Mouse (Mus musculus) intestine, postnatal 0 days (tissue): Measurements from ENCODE around the gene Lyg1. TPM values are rescaled to one million over a fixed set of nuclear protein-coding genes. Genes with fewer than 3 reads are reported as not detected.
"Not testable (repeated sequence)": the region's sequence is repeated elsewhere in the genome, so short reads cannot be mapped to it uniquely, and the experiment has no call there.

Experiments used
- ATAC-seq: fragments of 200-750 bp; cut with Nextera tagmentation; 2 replicates; pipeline ENCODE4 v1.8.0; 2017; ENCODE audit warnings: mild to moderate bottlenecking, moderate TSS enrichment, moderate library complexity
- H3K27ac ChIP-seq: fragments of 300-500 bp; sonication (generic); 2 replicates; pipeline ENCODE4 v1.5.1; 2014; ENCODE audit warnings: mild to moderate bottlenecking, low read depth, low read length, moderate library complexity
- H3K27me3 ChIP-seq: fragments of 300-500 bp; sonication (generic); replicated peaks from 2 replicates; pipeline ENCODE4 v1.6.1; 2014; ENCODE audit warnings: low read length, mixed read lengths; ENCODE audit not compliant: control insufficient read depth, insufficient read depth
- H3K36me3 ChIP-seq: fragments of 300-500 bp; sonication (generic); 2 replicates; pipeline ENCODE4 v1.6.1; 2014; ENCODE audit warnings: mild to moderate bottlenecking, moderate library complexity; ENCODE audit not compliant: control insufficient read depth, insufficient read depth
- H3K4me1 ChIP-seq: fragments of 300-500 bp; sonication (generic); replicated peaks from 2 replicates; pipeline ENCODE4 v1.6.1; 2014; ENCODE audit warnings: antibody characterized with exemption, low read length, mixed read lengths; ENCODE audit not compliant: control insufficient read depth, insufficient read depth
- H3K4me2 ChIP-seq: fragments of 300-500 bp; sonication (generic); replicated peaks from 2 replicates; pipeline ENCODE4 v1.6.1; 2014; ENCODE audit warnings: low read depth, mild to moderate bottlenecking, moderate library complexity
- H3K4me3 ChIP-seq: fragments of 300-500 bp; sonication (generic); 2 replicates; pipeline ENCODE4 v1.5.1; 2014; ENCODE audit warnings: low read depth, low read length
- H3K9ac ChIP-seq: fragments of 300-500 bp; sonication (generic); 2 replicates; pipeline ENCODE4 v1.6.1; 2014; ENCODE audit warnings: mild to moderate bottlenecking, low read depth, low read length
- H3K9me3 ChIP-seq: fragments of 300-500 bp; sonication (generic); 2 replicates; pipeline ENCODE4 v1.6.1; 2016; ENCODE audit warnings: mixed run types; ENCODE audit not compliant: control insufficient read depth
- CTCF ChIP-seq: sonication (generic); IDR thresholded peaks from 2 replicates; pipeline ENCODE4 v1.5.1; 2016; ENCODE audit warnings: low read depth, mild to moderate bottlenecking, control low read depth, antibody characterized with exemption, moderate library complexity
- WGBS: fragments of 180-500 bp; shearing (Covaris S2); extraction: QIAGEN DNeasy Blood & Tissue Kit; methylation state at CpG from one replicate; pipeline ENCODE4 v1.1.7; 2014; 5-methylcytosine and 5-hydroxymethylcytosine counted together
- polyA plus RNA-seq: library from polyadenylated mRNA; unstranded; fragments of >200 nt; fragmentation: Nextera tagmentation; extraction: Ambion mirVana; gene quantifications from 2 replicates; pipeline ENCODE4 v1.2.1, GENCODE M21; 2015

Gene Lyg1
- polyA plus RNA-seq, 1 experiment from 2014 or later = not detected

DNA sequence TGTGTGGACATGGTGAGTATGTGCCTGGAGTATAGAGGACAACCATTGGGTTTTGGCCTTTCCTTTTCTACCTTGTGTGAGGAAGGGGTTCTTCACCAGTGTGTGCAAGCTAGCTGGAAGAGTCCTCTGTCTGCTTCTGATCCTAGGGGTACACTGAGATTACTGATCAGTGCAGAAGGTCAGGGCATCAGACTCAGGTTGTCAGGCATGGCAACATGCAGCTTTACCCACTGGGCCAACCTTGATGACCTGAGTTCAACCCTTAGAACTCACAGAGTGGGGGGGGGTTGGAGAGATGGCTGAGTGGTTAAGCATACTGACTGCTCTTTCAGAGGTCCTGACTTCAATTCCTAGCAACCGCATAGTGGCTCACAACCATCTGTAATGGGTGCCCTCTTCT is 26.8 kb upstream of the Lyg1 start:
- 97% methylated on average over 1 of the region's 1 CpGs for WGBS
- Histone ChIP-seq H3K4me2 (no peak overlapping the region), H3K36me3 (peaks cover 32% of the 10 kb centered on the region), H3K27me3 (no peaks in the 10 kb centered on the region), H3K4me3 (no peak overlapping the region), H3K9me3 (no peaks in the 10 kb centered on the region), H3K4me1 (no peaks in the 10 kb centered on the region), H3K27ac (no peak overlapping the region), H3K9ac (no peak overlapping the region)
- no peak for TF ChIP-seq CTCF
- ATAC-seq = no peak

DNA sequence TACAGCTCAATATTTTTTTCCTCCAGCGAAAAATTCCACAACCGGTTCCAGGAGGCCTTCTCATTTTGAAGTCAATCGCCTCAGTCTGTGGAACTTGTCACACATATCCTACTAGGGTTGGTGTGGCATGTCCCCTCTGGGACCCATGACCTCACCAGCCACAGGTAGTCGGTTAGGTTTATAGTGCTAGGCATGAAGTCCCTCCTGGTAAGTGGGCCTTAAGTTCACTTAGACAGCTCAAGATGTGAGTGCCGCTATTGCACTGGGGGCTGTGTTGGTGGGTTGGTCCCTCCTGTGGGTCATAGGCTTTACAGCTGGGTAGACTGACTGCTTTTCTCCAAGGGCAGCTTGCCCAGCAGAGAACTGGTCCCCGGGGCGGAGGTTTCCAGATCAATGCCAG is 19.7 kb upstream of the Lyg1 start:
- no peaks in the 10 kb centered on the region for H3K36me3 ChIP-seq
- no peaks in the 10 kb centered on the region for H3K27me3 ChIP-seq
- no peak overlapping the region for H3K9ac ChIP-seq
- H3K4me2 ChIP-seq = no peak overlapping the region
- no peak for ATAC-seq
- H3K27ac ChIP-seq = no peak overlapping the region
- H3K4me3 ChIP-seq = no peak overlapping the region
- TF ChIP-seq CTCF = no peak
- no peaks in the 10 kb centered on the region for H3K4me1 ChIP-seq
- WGBS = 88% methylated on average over 7 of the region's 7 CpGs
- H3K9me3 ChIP-seq = no peaks in the 10 kb centered on the region

GRCm38 (mm10) chr1:37976666-37977065 is 19.1 kb upstream of the Lyg1 start:
- ATAC-seq, H3K36me3 ChIP-seq, H3K27me3 ChIP-seq, H3K4me1 ChIP-seq, H3K4me3 ChIP-seq, H3K27ac ChIP-seq, H3K9me3 ChIP-seq, H3K9ac ChIP-seq, H3K4me2 ChIP-seq: not testable (repeated sequence)
- WGBS = 54% methylated on average over 9 of the region's 9 CpGs

- H3K9ac ChIP-seq = no peak overlapping the region
- H3K27ac ChIP-seq = no peak overlapping the region
- H3K4me2 ChIP-seq = no peak overlapping the region
- TF ChIP-seq CTCF = no peak
- no peaks in the 10 kb centered on the region for H3K36me3 ChIP-seq
- ATAC-seq = no peak
- H3K27me3 ChIP-seq = no peaks in the 10 kb centered on the region
- no peaks in the 10 kb centered on the region for H3K4me1 ChIP-seq
- no peaks in the 10 kb centered on the region for H3K9me3 ChIP-seq
- WGBS = 50% methylated on average over 4 of the region's 4 CpGs
- no peak overlapping the region for H3K4me3 ChIP-seq
These were observed 14.0 kb upstream of the Lyg1 start for GRCm38 (mm10) chr1:37971520-37971919.

GRCm38 (mm10) chr1:37968746-37969145 is 11.2 kb upstream of the Lyg1 start:
- Histone ChIP-seq H3K27ac (no peak overlapping the region), H3K9me3 (no peaks in the 10 kb centered on the region), H3K27me3 (no peaks in the 10 kb centered on the region), H3K4me1 (no peaks in the 10 kb centered on the region), H3K4me2 (no peak overlapping the region), H3K4me3 (no peak overlapping the region), H3K36me3 (no peaks in the 10 kb centered on the region), H3K9ac (no peak overlapping the region)
- no peak for TF ChIP-seq CTCF
- 65% methylated on average over 6 of the region's 6 CpGs for WGBS
- peak; percentile 4; the same call in 1 of the 2 replicates for ATAC-seq

DNA sequence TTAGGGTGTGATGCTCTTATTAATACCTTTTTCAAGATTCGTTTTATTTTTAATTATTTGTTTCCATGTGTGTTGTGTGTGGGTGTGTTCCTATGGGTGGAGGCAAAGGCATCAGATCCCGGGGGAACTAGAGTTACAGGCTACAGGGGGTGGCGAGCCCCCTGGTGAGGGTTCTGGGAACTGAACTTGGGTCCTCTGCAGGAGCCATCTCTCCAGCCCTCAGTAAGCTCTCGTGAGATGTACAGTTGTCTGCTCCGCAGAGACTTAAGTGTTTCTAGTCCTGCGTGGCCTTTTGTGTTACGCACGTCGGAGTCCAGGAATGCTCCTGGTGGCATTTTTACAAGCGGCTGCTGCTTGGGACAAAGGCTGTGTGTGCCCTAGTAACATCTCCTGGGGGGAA is 8.0 kb upstream of the Lyg1 start:
- no peak for ATAC-seq

GRCm38 (mm10) chr1:37959486-37959885 is 1.9 kb upstream of the Lyg1 start:
- Histone ChIP-seq H3K9me3 (no peaks in the 10 kb centered on the region), H3K27me3 (no peaks in the 10 kb centered on the region), H3K4me2 (no peak overlapping the region), H3K9ac (no peak overlapping the region), H3K36me3 (no peaks in the 10 kb centered on the region), H3K4me1 (no peaks in the 10 kb centered on the region), H3K4me3 (no peak overlapping the region), H3K27ac (no peak overlapping the region)
- WGBS = 73% methylated on average over 5 of the region's 5 CpGs
- no peak for ATAC-seq
- no peak for TF ChIP-seq CTCF

More for the DNA sequence above, 8.0 kb upstream of the Lyg1 start:
- Histone ChIP-seq H3K27ac (no peak overlapping the region), H3K9me3 (no peaks in the 10 kb centered on the region), H3K9ac (no peak overlapping the region), H3K27me3 (no peaks in the 10 kb centered on the region), H3K36me3 (no peaks in the 10 kb centered on the region), H3K4me2 (no peak overlapping the region), H3K4me1 (no peaks in the 10 kb centered on the region), H3K4me3 (no peak overlapping the region)
- 67% methylated on average over 10 of the region's 10 CpGs for WGBS
- TF ChIP-seq CTCF = no peak
